Mouse (Mus musculus) limb, embryonic 14.5 days (tissue): ENCODE results near the gene Slf2. TPM values are rescaled to one million over a fixed set of nuclear protein-coding genes. Genes with fewer than 3 reads are reported as not detected.

Source experiments
- ATAC-seq: fragments of 200-750 bp; cut with Nextera tagmentation; 2 replicates; pipeline ENCODE4 v1.8.0; 2017; ENCODE audit warnings: low read depth, moderate number of reproducible peaks, moderate TSS enrichment; ENCODE audit not compliant: low FRiP score
- DNase-seq: peaks from one replicate; pipeline ENCODE4 v3.0.0-alpha.2; 2015; ENCODE audit warnings: low spot score
- H3K27ac ChIP-seq: fragments of 300-500 bp; sonication (generic); replicated peaks from 2 replicates; pipeline ENCODE4 v1.5.1; 2014; ENCODE audit warnings: low read depth, mild to moderate bottlenecking, low read length, moderate library complexity, mixed read lengths
- H3K27me3 ChIP-seq: fragments of 300-500 bp; sonication (generic); 2 replicates; pipeline ENCODE4 v1.6.1; 2014; ENCODE audit warnings: low read length, mixed read lengths; ENCODE audit not compliant: control insufficient read depth, insufficient read depth
- H3K36me3 ChIP-seq: fragments of 300-500 bp; sonication (generic); 2 replicates; pipeline ENCODE4 v1.6.1; 2014; ENCODE audit warnings: mild to moderate bottlenecking, low read length, moderate library complexity, mixed read lengths; ENCODE audit not compliant: control insufficient read depth, insufficient read depth
- H3K4me1 ChIP-seq: fragments of 300-500 bp; sonication (generic); 2 replicates; pipeline ENCODE4 v1.6.1; 2014; ENCODE audit warnings: antibody characterized with exemption, low read length, mixed read lengths; ENCODE audit not compliant: control insufficient read depth, insufficient read depth
- H3K4me2 ChIP-seq: fragments of 300-500 bp; sonication (generic); replicated peaks from 2 replicates; pipeline ENCODE4 v1.6.1; 2014; ENCODE audit warnings: low read depth, mild to moderate bottlenecking, low read length, moderate library complexity; ENCODE audit not compliant: severe bottlenecking
- H3K4me3 ChIP-seq: fragments of 300-500 bp; sonication (generic); replicated peaks from 2 replicates; pipeline ENCODE4 v1.5.1; 2014; ENCODE audit warnings: low read length
- H3K9ac ChIP-seq: fragments of 300-500 bp; sonication (generic); 2 replicates; pipeline ENCODE4 v1.6.1; 2014; ENCODE audit warnings: mild to moderate bottlenecking, low read depth, low read length, moderate library complexity; ENCODE audit not compliant: severe bottlenecking
- H3K9me3 ChIP-seq: fragments of 300-500 bp; sonication (generic); 2 replicates; pipeline ENCODE4 v1.6.1; 2016; ENCODE audit warnings: low read length; ENCODE audit not compliant: control insufficient read depth
- POLR2A ChIP-seq: fragments of 200-500 bp; IDR thresholded peaks from 2 replicates; pipeline ENCODE4 v1.8.0; 2012; ENCODE audit warnings: inconsistent platforms, mild to moderate bottlenecking, moderate library complexity, borderline replicate concordance; ENCODE audit not compliant: insufficient read depth, insufficient read length; ENCODE audit errors: extremely low read depth
- WGBS: fragments of 180-500 bp; shearing (Covaris S2); extraction: QIAGEN DNeasy Blood & Tissue Kit; methylation state at CpG from one replicate; pipeline ENCODE4 v1.1.7; 2014; 5-methylcytosine and 5-hydroxymethylcytosine counted together
- polyA plus RNA-seq, 2 experiments: library from polyadenylated mRNA; depleted of rRNA in 1 of 2; stranded (reverse) in 1 of 2; unstranded in 1 of 2; fragments of >200 nt; fragmentation: Nextera tagmentation in 1 of 2; extraction: Ambion mirVana in 1 of 2; gene quantifications; 2 replicates each; pipeline versions ENCODE4 v1.2.1 to v1.2.3; 2012 to 2014

Slf2 gene
- polyA plus RNA-seq, 2 experiments = 35.0 to 39.1 TPM

DNA sequence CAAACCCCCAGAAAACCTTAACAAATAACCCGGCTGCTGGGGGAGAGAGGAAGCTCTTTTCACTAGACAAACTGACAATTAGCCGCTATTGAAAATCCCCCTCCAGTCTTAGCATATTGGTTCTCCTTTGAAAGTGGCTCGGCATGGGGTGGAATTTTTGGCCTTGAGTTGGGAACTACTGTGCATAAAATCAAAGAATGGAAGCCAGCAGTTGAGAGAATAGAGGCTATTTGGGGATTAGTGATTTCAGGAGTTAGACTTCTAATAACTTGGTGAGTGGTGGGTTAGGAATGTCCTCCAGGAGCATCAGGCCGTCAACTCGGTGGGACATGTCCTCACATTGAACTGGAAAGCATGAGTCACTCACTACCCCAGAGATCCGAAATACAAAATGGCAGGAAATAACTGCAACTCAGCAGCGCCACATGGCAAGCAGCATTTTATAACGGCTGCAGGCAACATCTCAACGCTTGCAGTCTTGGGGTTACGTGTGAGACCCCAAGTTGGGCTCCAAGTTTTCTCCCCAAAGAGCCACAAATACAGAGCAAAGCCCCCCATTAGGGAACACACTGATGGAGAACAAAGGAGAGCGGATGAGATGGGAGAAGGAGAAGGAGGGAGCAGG, 22.0 kb upstream of the Slf2 start:
- Histone ChIP-seq H3K27ac (no peak overlapping the region), H3K27me3 (no peaks in the 10 kb centered on the region), H3K9ac (no peak overlapping the region), H3K9me3 (no peaks in the 10 kb centered on the region), H3K36me3 (no peaks in the 10 kb centered on the region), H3K4me3 (no peak overlapping the region), H3K4me1 (no peaks in the 10 kb centered on the region), H3K4me2 (no peak overlapping the region)
- DNase-seq (no peak), ATAC-seq (no peak)
- no peak for TF ChIP-seq POLR2A
- 67% methylated on average over 11 of the region's 11 CpGs for WGBS

GRCm38 (mm10) chr19:44914481-44915249, 16.3 kb upstream of the Slf2 start:
- 39% methylated on average over 10 of the region's 10 CpGs for WGBS
- H3K9ac ChIP-seq = no peak overlapping the region; the same call in 1 of the 2 replicates
- no peaks in the 10 kb centered on the region for H3K36me3 ChIP-seq
- no peak for TF ChIP-seq POLR2A
- DNase-seq (peak; percentile 46), ATAC-seq (peak; percentile 37; the same call in 1 of the 2 replicates)
- no peaks in the 10 kb centered on the region for H3K27me3 ChIP-seq
- H3K4me2 ChIP-seq = no peak overlapping the region
- H3K4me1 ChIP-seq = peaks cover 6% of the 10 kb centered on the region; the same call in 1 of the 2 replicates
- H3K27ac ChIP-seq = no peak overlapping the region
- no peak overlapping the region for H3K4me3 ChIP-seq
- no peaks in the 10 kb centered on the region for H3K9me3 ChIP-seq

DNA sequence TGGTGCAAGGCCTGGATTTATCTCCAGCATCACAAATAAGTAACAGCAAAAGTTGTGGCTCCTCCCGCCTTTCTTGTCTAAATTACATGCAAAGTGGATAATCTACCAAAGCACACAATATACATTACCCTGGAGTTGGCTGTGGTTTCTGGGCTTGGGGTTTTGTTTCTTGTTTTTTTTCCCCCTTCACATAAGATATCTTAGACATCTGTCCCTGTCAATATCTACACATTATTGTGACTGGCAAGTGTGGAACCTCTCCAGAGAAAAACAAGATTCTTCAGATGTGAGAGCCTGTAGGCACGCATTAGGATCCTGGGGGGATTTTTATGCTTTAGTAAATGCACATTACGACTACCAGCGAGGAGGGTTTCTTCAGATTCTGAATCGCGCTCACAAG, 12.8 kb upstream of the Slf2 start:
- ATAC-seq (peak; percentile 77), DNase-seq (peak; percentile 32)
- WGBS = 69% methylated on average over 6 of the region's 6 CpGs

GRCm38 (mm10) chr19:44921466-44922139, 9.3 kb upstream of the Slf2 start:
- WGBS = 70% methylated on average over 1 of the region's 1 CpGs
- H3K9me3 ChIP-seq = no peaks in the 10 kb centered on the region
- no peak overlapping the region for H3K9ac ChIP-seq
- TF ChIP-seq POLR2A = no peak
- H3K4me3 ChIP-seq = no peak overlapping the region
- DNase-seq (no peak), ATAC-seq (peak; percentile 39; the same call in 1 of the 2 replicates)
- no peak overlapping the region for H3K27ac ChIP-seq
- H3K4me1 ChIP-seq = peaks cover under 1% of the 10 kb centered on the region; the same call in 1 of the 2 replicates
- H3K27me3 ChIP-seq = no peaks in the 10 kb centered on the region
- no peaks in the 10 kb centered on the region for H3K36me3 ChIP-seq
- H3K4me2 ChIP-seq = no peak overlapping the region

More for the DNA sequence above, 12.8 kb upstream of the Slf2 start:
- Histone ChIP-seq H3K36me3 (no peaks in the 10 kb centered on the region), H3K9ac (no peak overlapping the region), H3K4me3 (no peak overlapping the region), H3K27me3 (no peaks in the 10 kb centered on the region), H3K9me3 (no peaks in the 10 kb centered on the region), H3K27ac (no peak overlapping the region), H3K4me2 (no peak overlapping the region), H3K4me1 (peaks cover 6% of the 10 kb centered on the region; the same call in 1 of the 2 replicates)
- TF ChIP-seq POLR2A = no peak

DNA sequence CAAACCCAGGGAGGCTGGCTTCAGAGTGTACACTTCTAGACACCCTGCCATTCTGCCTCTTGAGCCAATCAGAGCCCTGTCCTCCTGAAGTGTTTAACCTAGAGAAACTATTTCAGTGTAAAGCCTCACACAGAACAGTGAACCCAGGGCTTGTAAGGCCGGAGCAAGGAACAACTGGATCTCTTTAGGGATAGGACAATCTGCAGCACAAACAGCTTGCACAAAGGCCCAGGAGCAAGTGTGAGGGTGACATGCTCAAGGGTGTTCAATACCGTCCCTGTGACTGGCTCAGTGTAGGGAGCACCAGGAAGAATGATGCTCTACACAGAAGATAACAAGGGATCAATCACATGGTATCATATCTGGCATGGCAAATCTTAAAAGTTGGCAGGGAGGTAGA, 8.4 kb upstream of the Slf2 start:
- no peaks in the 10 kb centered on the region for H3K36me3 ChIP-seq
- H3K4me2 ChIP-seq = no peak overlapping the region
- H3K27ac ChIP-seq = no peak overlapping the region
- no peaks in the 10 kb centered on the region for H3K27me3 ChIP-seq
- DNase-seq (no peak), ATAC-seq (no peak)
- no peak overlapping the region for H3K4me3 ChIP-seq
- no peaks in the 10 kb centered on the region for H3K9me3 ChIP-seq
- no peak overlapping the region for H3K9ac ChIP-seq
- H3K4me1 ChIP-seq = peaks cover 8% of the 10 kb centered on the region; the same call in 1 of the 2 replicates
- 79% methylated on average over 2 of the region's 2 CpGs for WGBS
- TF ChIP-seq POLR2A = no peak
